Mouse (Mus musculus) embryonic fibroblast, embryonic 13.5 days (primary cell): Measurements from ENCODE around the gene Hoxa3.

Experiments
- CTCF ChIP-seq: IDR thresholded peaks from 2 replicates; pipeline ENCODE4 v1.5.1; 2011; ENCODE audit warnings: mild to moderate bottlenecking, control low read depth, low read length, moderate library complexity, borderline replicate concordance; ENCODE audit not compliant: insufficient read depth
- POLR2A ChIP-seq: IDR thresholded peaks from 2 replicates; pipeline ENCODE4 v1.6.1; 2011; ENCODE audit warnings: low read depth, mild to moderate bottlenecking, control low read depth, low read length, moderate library complexity

DNA sequence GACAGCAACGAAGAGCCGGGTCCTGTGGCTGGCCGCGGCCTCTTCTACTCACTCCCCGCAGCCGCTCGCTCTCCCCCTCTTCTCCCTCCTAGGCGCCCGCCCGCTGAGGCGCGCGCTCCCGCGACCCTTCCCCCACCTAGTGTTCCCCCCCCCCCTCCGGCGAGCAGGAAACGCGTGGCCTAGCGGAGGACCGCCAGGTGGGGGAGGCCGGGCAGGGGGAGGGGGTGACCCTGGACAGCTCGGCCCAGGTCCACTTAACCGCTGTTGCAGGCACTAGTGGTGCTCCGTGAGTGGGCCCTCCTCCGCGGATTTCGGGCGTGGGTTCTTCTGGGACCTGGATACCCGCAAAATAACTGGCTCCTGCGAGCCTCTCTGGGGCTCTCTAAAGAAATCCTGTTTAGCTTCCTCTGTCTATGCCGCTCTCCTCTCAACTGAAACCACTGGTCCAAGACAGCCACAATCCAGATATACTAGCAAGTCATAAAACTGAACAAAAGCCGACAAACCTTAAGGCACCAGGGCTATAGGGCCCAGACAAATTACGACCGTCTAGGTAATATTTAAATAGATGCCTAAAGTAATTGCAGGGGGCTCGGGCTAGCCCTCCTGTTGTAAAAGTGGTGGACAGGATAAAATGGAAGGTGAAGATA is 17.5 kb upstream of the Hoxa3 start, which contains the start of gene Hoxa9:
- TF ChIP-seq CTCF (no peak), POLR2A (no peak)
